Mouse (Mus musculus) liver, postnatal 0 days (tissue): ENCODE data around the gene Cryl1. TPM values are rescaled to one million over a fixed set of nuclear protein-coding genes. Genes with fewer than 3 reads are reported as not detected.
A peak's percentile ranks its signal among the peaks of the same experiment; 100 is the strongest.

Source experiments
- ATAC-seq: fragments of 200-750 bp; cut with Nextera tagmentation; 2 replicates; pipeline ENCODE4 v1.8.0; 2017; ENCODE audit warnings: mild to moderate bottlenecking, moderate library complexity
- DNase-seq: peaks from one replicate; pipeline ENCODE4 v3.0.0-alpha.2; 2016
- H3K27ac ChIP-seq: fragments of 300-500 bp; sonication (generic); 2 replicates; pipeline ENCODE4 v1.5.1; 2014; ENCODE audit warnings: antibody characterized with exemption, moderate library complexity, mild to moderate bottlenecking, low read depth
- H3K27me3 ChIP-seq: fragments of 300-500 bp; sonication (generic); 2 replicates; pipeline ENCODE4 v1.6.1; 2014; ENCODE audit warnings: low read length, control low read depth, mixed read lengths; ENCODE audit not compliant: insufficient read depth
- H3K36me3 ChIP-seq: fragments of 300-500 bp; sonication (generic); replicated peaks from 2 replicates; pipeline ENCODE4 v1.6.1; 2014; ENCODE audit warnings: mild to moderate bottlenecking, control low read depth, low read length, moderate library complexity, mixed read lengths; ENCODE audit not compliant: insufficient read depth
- H3K4me1 ChIP-seq: fragments of 300-500 bp; sonication (generic); 2 replicates; pipeline ENCODE4 v1.6.1; 2014; ENCODE audit warnings: antibody characterized with exemption, mild to moderate bottlenecking, control low read depth; ENCODE audit not compliant: insufficient read depth
- H3K4me2 ChIP-seq: fragments of 300-500 bp; sonication (generic); 2 replicates; pipeline ENCODE4 v1.6.1; 2014; ENCODE audit warnings: low read depth, mild to moderate bottlenecking, low read length, moderate library complexity, mixed read lengths
- H3K4me3 ChIP-seq: fragments of 300-500 bp; sonication (generic); 2 replicates; pipeline ENCODE4 v1.5.1; 2014; ENCODE audit warnings: low read depth, low read length
- H3K9ac ChIP-seq: fragments of 300-500 bp; sonication (generic); replicated peaks from 2 replicates; pipeline ENCODE4 v1.6.1; 2014; ENCODE audit warnings: mild to moderate bottlenecking, moderate library complexity
- H3K9me3 ChIP-seq: fragments of 300-500 bp; sonication (generic); 2 replicates; pipeline ENCODE4 v1.6.1; 2016; ENCODE audit warnings: mild to moderate bottlenecking, control low read depth, low read length, mixed read lengths
- CTCF ChIP-seq: sonication (generic); IDR thresholded peaks from 2 replicates; pipeline ENCODE4 v1.5.1; 2016; ENCODE audit warnings: antibody characterized with exemption, low read depth
- EP300 ChIP-seq: IDR thresholded peaks from 2 replicates; pipeline ENCODE4 v1.6.1; 2016; ENCODE audit warnings: antibody characterized with exemption, low read depth, mild to moderate bottlenecking
- WGBS: fragments of 180-500 bp; shearing (Covaris S2); extraction: QIAGEN DNeasy Blood & Tissue Kit; methylation state at CpG from one replicate; pipeline ENCODE4 v1.1.7; 2014; ENCODE audit not compliant: insufficient replicate concordance; 5-methylcytosine and 5-hydroxymethylcytosine counted together
- polyA plus RNA-seq: library from polyadenylated mRNA; unstranded; fragments of >200 nt; fragmentation: Nextera tagmentation; extraction: Ambion mirVana; gene quantifications from 2 replicates; pipeline ENCODE4 v1.2.1, GENCODE M21; 2015

Cryl1 gene
- 6.7 and 7.3 TPM in 2 replicates for polyA plus RNA-seq

DNA sequence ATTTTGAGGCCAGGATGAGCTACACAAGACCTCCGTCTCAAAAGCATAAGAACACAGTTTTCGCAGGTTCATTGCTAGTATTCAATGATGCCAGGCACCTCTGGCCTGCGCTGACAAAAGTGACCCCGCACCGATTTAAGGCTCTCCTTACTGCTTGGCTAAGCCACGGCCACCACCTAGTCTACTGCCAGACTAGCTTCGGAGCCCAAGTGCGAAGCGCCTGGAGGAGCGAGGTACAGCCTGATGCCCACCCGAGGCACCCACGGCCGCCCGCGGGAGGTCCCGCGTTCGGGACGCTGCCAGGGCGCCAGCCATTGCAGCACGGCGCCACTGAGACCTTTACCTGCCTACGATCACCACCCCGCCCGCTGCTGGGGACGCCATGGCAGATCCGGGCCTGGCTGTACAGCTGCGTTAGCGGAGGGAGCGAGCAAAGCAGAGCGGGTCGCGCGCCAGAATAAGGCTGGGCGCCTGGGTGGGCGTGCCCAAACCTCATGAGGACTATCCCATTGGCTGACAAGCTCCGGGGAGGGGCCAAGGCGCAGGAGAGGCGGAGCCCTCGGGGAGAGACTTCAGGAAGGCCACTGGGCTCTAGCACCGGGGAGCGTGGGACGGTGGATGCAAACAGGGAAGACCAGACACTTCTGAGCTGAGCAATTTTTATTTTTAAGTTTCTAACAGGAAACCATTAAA is at the start of gene Cryl1:
Gene Cryl1 (minus strand): TSS at position 465 of the 693 bp plus-strand sequence.
- Histone ChIP-seq H3K4me1 (peaks cover 4% of the 10 kb centered on the region; the same call in 1 of the 2 replicates), H3K9me3 (no peaks in the 10 kb centered on the region), H3K4me2 (peak within 1 kb of the TSS; percentile 76), H3K27me3 (no peaks in the 10 kb centered on the region), H3K4me3 (peak within 1 kb of the TSS; percentile 50), H3K9ac (peak within 1 kb of the TSS; percentile 47), H3K36me3 (no peaks in the 10 kb centered on the region), H3K27ac (peak within 1 kb of the TSS; percentile 71)
- TF ChIP-seq CTCF, result no peak
- TF ChIP-seq EP300, result no peak
- WGBS, result 4% methylated on average over 39 of the region's 43 CpGs
- DNase-seq, result peak; percentile 96
- peak; percentile 100 for ATAC-seq

DNA sequence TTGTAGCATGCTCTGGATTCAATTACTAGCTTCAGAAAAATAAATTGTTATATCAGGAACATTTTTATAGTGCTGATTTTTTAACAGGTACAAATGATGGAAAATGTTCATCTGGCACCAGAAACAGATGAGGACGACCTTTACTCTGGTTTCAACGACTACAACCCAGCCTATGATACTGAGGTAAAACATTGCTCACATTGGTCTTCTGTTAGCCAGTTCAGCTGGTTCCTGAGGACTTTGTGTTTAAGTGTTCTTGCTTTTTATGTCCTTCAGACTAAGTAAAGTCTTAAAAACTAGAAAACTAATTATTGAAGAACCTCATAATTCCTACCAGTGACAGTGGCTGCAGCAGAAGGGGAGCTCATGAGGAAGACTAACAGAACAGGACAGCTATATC is 32.1 kb upstream of the Cryl1 start:
- Histone ChIP-seq H3K9me3 (no peaks in the 10 kb centered on the region), H3K9ac (no peak overlapping the region), H3K27ac (no peak overlapping the region), H3K36me3 (no peaks in the 10 kb centered on the region), H3K4me2 (no peak overlapping the region), H3K27me3 (no peaks in the 10 kb centered on the region), H3K4me1 (no peaks in the 10 kb centered on the region), H3K4me3 (no peak overlapping the region)
- DNase-seq (no peak), ATAC-seq (no peak)
- WGBS, result 73% methylated on average over 2 of the region's 2 CpGs
- TF ChIP-seq EP300, result no peak

DNA sequence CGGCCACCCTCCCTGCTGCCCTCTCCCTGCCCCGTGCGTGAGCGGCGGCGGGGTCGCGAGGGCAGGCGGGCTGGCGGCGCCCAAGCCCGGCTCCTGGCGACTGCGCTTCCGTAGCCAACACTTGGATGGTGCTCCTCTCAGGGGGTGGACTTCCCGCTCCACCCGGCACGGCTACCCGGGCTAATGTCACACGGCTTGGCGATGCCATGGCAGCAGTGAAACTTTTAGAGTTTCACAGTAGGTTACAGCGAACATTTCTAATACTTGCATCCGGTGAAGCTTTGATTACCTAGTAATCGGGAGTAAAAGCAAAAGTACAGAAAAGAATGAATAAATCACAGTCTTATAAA is 25.9 kb upstream of the Cryl1 start:
- WGBS, result under 1% methylated on average over 24 of the region's 24 CpGs
- ATAC-seq (peak; percentile 86), DNase-seq (no peak)
- Histone ChIP-seq H3K27ac (peak overlapping the region; percentile 34; the same call in 1 of the 2 replicates), H3K27me3 (no peaks in the 10 kb centered on the region), H3K4me1 (peaks cover 6% of the 10 kb centered on the region; the same call in 1 of the 2 replicates), H3K4me3 (peak overlapping the region; percentile 70), H3K36me3 (no peaks in the 10 kb centered on the region), H3K4me2 (peak overlapping the region; percentile 97), H3K9ac (peak overlapping the region; percentile 80), H3K9me3 (no peaks in the 10 kb centered on the region)
- TF ChIP-seq EP300 (no peak), CTCF (no peak)

DNA sequence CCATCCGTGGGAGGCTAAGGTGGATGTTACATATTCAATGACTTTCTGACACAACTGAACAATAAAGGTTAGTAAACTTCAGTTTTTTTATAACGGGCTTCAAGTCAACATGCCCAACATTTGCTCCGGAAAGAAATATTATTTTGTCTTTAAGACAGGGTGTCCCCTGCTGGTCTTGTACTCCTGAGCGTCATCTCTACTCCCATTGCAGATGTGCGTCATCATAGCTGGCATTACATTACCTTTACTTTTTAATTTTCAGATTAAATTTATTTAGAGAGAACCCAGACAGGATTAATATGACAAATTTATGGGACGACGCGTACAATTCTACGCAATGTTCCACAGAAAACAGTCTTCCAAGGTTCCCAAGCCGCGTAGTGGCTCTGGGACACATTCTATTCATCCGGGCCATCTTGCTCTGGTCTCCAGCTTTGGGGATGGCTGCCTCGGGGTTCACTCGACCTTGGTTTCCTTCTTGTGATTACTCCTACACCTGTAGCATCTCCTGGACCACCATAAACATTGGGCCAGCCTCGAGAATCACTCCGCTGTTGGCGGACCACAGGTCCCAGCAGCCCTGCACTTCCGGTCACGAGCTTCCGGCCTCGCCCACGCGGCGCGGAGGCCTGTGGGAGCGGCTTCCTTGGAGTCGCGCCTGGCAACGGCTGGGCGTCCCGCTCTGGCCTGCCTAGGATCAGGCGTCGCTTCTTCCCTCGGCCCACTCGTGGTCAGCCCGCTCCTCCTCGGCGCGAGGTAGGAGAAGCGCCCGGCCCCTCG is 25.3 kb upstream of the Cryl1 start, which contains the start of gene Ift88:
Gene Ift88 (plus strand): TSS at position 631 of the 780 bp plus-strand sequence.
- TF ChIP-seq CTCF (no peak; the same call in 1 of the 2 replicates), EP300 (no peak; the same call in 1 of the 2 replicates)
- peak within 1 kb of the TSS; percentile 80 for H3K9ac ChIP-seq
- peak within 1 kb of the TSS; percentile 97 for H3K4me2 ChIP-seq
- H3K36me3 ChIP-seq, result no peaks in the 10 kb centered on the region
- ATAC-seq (peak; percentile 100), DNase-seq (peak; percentile 93)
- H3K4me3 ChIP-seq, result peak within 1 kb of the TSS; percentile 70
- peaks cover 6% of the 10 kb centered on the region; the same call in 1 of the 2 replicates for H3K4me1 ChIP-seq
- 5% methylated on average over 42 of the region's 42 CpGs for WGBS
- H3K27ac ChIP-seq, result peak within 1 kb of the TSS; percentile 34; the same call in 1 of the 2 replicates
- H3K9me3 ChIP-seq, result no peaks in the 10 kb centered on the region
- H3K27me3 ChIP-seq, result no peaks in the 10 kb centered on the region

DNA sequence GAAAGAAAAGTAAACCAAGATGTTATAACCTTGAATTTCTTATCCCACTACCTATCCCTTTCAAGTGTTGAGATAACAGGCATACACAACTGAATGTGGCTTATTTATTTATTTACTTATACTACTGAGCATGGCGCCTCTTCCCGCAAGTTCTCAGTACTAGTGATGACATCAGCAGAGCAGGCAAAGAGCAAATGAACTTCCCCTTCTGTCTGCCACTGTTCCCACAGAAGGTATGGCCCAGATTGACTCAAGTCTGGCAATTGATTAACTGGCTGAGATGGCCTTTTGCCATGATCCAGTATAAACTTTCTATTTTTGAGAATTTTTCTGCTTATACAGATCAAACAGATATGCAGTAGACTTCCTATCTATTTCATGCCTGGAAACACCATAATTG is 18.9 kb upstream of the Cryl1 start:
- no peaks in the 10 kb centered on the region for H3K36me3 ChIP-seq
- no peak overlapping the region for H3K4me2 ChIP-seq
- TF ChIP-seq EP300 (no peak), CTCF (no peak)
- H3K9ac ChIP-seq, result no peak overlapping the region
- H3K4me1 ChIP-seq, result peaks cover 2% of the 10 kb centered on the region; the same call in 1 of the 2 replicates
- no peaks in the 10 kb centered on the region for H3K27me3 ChIP-seq
- H3K27ac ChIP-seq, result no peak overlapping the region
- no peak overlapping the region for H3K4me3 ChIP-seq
- H3K9me3 ChIP-seq, result no peaks in the 10 kb centered on the region
- 51% methylated on average over 2 of the region's 2 CpGs for WGBS
- ATAC-seq (peak; percentile 63; the same call in 1 of the 2 replicates), DNase-seq (no peak)

DNA sequence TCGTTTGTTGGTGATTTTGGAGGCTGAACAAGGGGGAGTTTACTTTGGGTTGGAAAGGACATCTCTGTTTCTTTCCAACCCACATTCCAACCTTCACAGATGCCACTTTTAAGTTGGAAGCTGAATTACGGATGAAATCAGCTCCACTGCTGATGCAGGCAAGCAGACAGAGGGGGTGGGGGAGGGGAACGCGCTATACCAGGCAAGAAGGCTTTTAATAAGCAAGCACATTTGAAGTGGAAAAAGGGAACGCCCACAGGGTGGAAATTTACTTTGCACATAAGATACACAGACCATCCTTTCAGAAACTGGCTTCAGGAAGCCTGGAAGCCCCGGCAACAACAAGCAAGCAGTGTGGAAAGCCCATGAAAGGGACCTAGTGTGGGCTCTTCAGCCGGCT is 13.8 kb upstream of the Cryl1 start:
- Histone ChIP-seq H3K9me3 (no peaks in the 10 kb centered on the region), H3K36me3 (no peaks in the 10 kb centered on the region), H3K4me1 (peaks cover 2% of the 10 kb centered on the region), H3K4me3 (no peak overlapping the region), H3K27me3 (no peaks in the 10 kb centered on the region), H3K27ac (no peak overlapping the region), H3K9ac (no peak overlapping the region), H3K4me2 (no peak overlapping the region)
- TF ChIP-seq CTCF, result no peak
- no peak for TF ChIP-seq EP300
- 71% methylated on average over 7 of the region's 7 CpGs for WGBS
- DNase-seq, result no peak
- ATAC-seq, result no peak
